Mouse (Mus musculus) CH12F3 (cell line): ENCODE measurements around the gene Gnl3l.

Source experiments
- in situ Hi-C: fragments of 300-500 bp; cut with MboI; formaldehyde crosslinking; loops from 2 replicates; pipeline ENCODE4 v1.14.3; 2020; ENCODE audit warnings: low sequenced_read_pairs

Gnl3l gene

DNA sequence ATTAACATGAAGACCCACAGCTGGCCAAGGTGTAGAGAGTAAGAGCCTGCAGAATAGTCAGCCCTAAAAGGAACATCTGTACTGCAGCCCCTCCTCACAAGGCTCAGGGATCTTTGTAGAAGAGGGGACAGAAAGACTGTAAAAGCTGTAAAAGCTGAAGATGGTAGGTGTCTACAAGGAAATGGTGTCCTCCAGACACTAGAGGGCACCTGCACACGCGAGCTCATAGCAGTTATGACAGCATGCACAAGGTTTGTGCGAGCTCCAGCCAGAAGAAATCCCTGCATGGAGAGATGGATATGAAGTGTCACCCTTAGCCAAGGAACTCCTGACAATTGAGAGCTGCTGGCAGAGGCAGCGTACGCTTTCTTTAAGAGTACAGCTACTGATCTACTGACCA lies 56.4 kb downstream of the Gnl3l start:
- in situ Hi-C loops, result no loop called here

DNA sequence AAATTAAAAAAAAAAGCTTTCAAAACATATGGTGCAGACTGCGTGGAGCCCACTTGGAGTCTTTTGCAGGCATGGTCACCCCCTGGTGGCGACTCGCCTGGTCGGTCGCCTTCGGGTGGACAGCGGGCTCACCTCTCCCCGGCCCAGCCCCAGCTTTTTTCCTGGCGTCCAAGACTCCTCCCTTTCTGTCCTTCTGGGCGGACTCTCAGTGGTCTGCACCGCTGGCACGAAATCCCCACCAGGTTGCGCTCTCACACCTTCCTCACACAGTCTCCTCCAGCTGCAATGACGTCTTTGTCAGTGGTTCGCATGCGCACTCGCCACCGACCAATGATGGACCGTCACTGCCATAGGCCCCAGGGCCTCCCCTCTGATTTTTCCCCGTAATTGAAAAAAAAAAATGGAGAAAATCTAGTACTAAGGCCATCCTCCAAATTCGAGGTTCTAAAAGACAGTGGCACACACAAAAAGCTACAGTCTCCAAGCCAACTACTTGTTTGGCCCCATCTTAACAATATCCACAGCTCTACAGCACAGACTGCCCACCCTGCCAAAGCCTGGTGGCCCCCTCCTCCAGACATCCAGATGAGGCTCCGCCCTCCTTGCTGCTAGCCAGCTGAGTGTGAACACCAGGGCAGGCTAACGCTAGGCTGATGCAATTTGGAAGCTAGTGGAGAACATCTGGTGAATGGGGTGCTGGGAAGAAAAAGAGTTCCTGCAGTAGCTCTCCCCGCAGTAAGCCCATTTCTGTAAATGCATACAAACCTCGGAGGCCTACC lies 60.4 kb downstream of the Gnl3l start:
- in situ Hi-C loops, result no loop called here

DNA sequence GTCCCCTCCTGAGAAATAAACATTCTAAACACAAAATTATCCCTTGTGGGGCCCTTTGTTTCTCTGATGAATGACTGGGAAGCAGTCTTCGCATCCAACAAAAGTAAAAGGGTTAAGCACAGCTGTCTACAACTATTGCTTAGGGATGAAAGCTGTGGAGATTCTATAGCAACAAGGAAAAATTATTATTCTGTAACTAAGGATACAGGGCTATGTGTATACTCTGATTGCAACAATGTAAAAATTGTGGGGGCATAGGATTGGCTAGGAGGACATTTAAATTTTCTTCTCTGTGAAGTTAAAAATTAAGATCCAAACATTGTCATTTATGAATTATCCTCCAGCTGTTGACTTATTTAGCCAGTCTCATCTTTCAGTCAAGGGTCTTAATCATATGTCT lies 61.1 kb downstream of the Gnl3l start:
- in situ Hi-C loops, result no loop called here

DNA sequence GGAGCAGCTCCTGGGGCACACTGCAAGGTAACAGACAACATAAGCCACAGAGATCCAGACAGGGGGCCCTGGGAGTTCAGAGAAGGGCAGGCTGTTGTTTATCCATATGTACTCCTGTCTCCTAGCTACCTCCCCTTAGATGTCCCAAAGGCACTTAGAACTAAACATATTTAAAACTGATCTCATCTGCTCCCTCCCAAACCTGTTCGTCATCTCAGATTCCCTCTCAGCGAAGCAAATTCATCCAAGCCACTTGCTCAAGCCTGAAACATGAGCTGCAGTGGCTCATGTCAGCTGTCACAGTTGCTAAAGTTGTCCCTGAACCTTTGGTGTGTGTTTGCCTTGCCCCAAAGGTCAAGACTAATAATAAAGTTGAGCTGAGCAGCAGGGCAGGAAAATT lies 61.7 kb downstream of the Gnl3l start:
- in situ Hi-C loops, result no loop called here

DNA sequence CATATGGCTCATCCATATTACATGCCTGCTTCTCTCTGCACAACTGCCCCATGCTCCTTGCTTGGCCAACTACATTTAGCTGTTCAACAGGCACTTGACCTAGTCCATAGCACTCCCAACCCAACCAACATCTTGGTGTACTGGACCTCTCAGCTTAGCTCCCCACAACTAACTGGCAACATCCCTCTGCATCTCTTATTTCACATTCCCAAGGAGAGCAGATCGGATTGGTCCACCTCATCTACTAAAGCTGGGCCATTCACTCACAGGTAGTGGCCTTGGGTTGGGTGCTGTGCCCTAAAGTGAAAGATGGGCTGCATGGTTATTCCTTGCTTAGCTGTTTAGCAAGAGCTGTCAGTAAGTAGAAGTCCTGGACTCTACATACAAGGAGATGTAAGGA lies 62.4 kb downstream of the Gnl3l start:
- in situ Hi-C loops, result no loop called here
